Mouse (Mus musculus) midbrain, postnatal 0 days (tissue): ENCODE measurements around the gene Aox2. TPM values are rescaled to one million over a fixed set of nuclear protein-coding genes. Genes with fewer than 3 reads are reported as not detected.

ENCODE experiments used
- ATAC-seq: fragments of 200-750 bp; cut with Nextera tagmentation; 2 replicates; pipeline ENCODE4 v1.8.0; 2017; ENCODE audit warnings: moderate number of reproducible peaks, mild to moderate bottlenecking, moderate TSS enrichment, moderate library complexity; ENCODE audit not compliant: low FRiP score
- DNase-seq: peaks from one replicate; pipeline ENCODE4 v3.0.0-alpha.2; 2015; ENCODE audit warnings: low spot score
- H3K27ac ChIP-seq: fragments of 300-500 bp; sonication (generic); 2 replicates; pipeline ENCODE4 v1.5.1; 2014; ENCODE audit warnings: low read depth, mild to moderate bottlenecking, low read length, mixed read lengths
- H3K27me3 ChIP-seq: fragments of 300-500 bp; sonication (generic); 2 replicates; pipeline ENCODE4 v1.6.1; 2014; ENCODE audit warnings: low read length, control low read depth, mixed read lengths; ENCODE audit not compliant: insufficient read depth
- H3K36me3 ChIP-seq: fragments of 300-500 bp; sonication (generic); 2 replicates; pipeline ENCODE4 v1.6.1; 2014; ENCODE audit warnings: low read length, control low read depth, mixed read lengths; ENCODE audit not compliant: insufficient read depth
- H3K4me1 ChIP-seq: fragments of 300-500 bp; sonication (generic); 2 replicates; pipeline ENCODE4 v1.6.1; 2014; ENCODE audit warnings: mild to moderate bottlenecking, control low read depth, antibody characterized with exemption, low read length, mixed read lengths; ENCODE audit not compliant: insufficient read depth
- H3K4me2 ChIP-seq: fragments of 300-500 bp; sonication (generic); 2 replicates; pipeline ENCODE4 v1.6.1; 2014; ENCODE audit warnings: low read depth, mild to moderate bottlenecking, low read length, mixed read lengths; ENCODE audit not compliant: poor library complexity, severe bottlenecking
- H3K4me3 ChIP-seq: fragments of 300-500 bp; sonication (generic); 2 replicates; pipeline ENCODE4 v1.5.1; 2014; ENCODE audit warnings: low read depth, mild to moderate bottlenecking, low read length, moderate library complexity
- H3K9ac ChIP-seq: fragments of 300-500 bp; sonication (generic); replicated peaks from 2 replicates; pipeline ENCODE4 v1.6.1; 2014; ENCODE audit warnings: mild to moderate bottlenecking, low read length, moderate library complexity, mixed read lengths; ENCODE audit not compliant: poor library complexity, severe bottlenecking
- H3K9me3 ChIP-seq: fragments of 300-500 bp; sonication (generic); 2 replicates; pipeline ENCODE4 v1.6.1; 2016; ENCODE audit warnings: low read length, control low read depth
- CTCF ChIP-seq: IDR thresholded peaks from 2 replicates; pipeline ENCODE4 v1.5.1; 2016; ENCODE audit warnings: antibody characterized with exemption, mild to moderate bottlenecking
- WGBS: fragments of 180-500 bp; shearing (Covaris S2); extraction: QIAGEN DNeasy Blood & Tissue Kit; methylation state at CpG from one replicate; pipeline ENCODE4 v1.1.7; 2014; 5-methylcytosine and 5-hydroxymethylcytosine counted together
- polyA plus RNA-seq: library from polyadenylated mRNA; unstranded; fragments of >200 nt; fragmentation: Nextera tagmentation; extraction: Ambion mirVana; gene quantifications from 2 replicates; pipeline ENCODE4 v1.2.1, GENCODE M21; 2015
- total RNA-seq: library from RNA; depleted of rRNA; stranded (reverse); fragments of >200 nt; gene quantifications from 2 replicates; pipeline ENCODE4 v1.2.3, GENCODE M21; 2014

Aox2 gene
- total and polyA plus RNA-seq, 2 experiments from 2014 or later: 0.16 TPM; not detected in 1

- WGBS: 61% methylated on average over 13 of the region's 13 CpGs
- Histone ChIP-seq H3K4me1 (no peaks in the 10 kb centered on the region), H3K4me2 (no peak overlapping the region), H3K27me3 (no peaks in the 10 kb centered on the region), H3K4me3 (no peak overlapping the region), H3K27ac (no peak overlapping the region), H3K36me3 (no peaks in the 10 kb centered on the region), H3K9ac (no peak overlapping the region), H3K9me3 (no peaks in the 10 kb centered on the region)
- ATAC-seq: no peak
- peak; percentile 16 for DNase-seq
- TF ChIP-seq CTCF: no peak
These were observed 13.5 kb downstream of the Aox2 start for GRCm38 (mm10) chr1:58291394-58292300.

- DNase-seq (no peak), ATAC-seq (no peak)
- no peak overlapping the region for H3K9ac ChIP-seq
- no peak overlapping the region for H3K27ac ChIP-seq
- WGBS: 84% methylated on average over 5 of the region's 5 CpGs
- H3K4me1 ChIP-seq: no peaks in the 10 kb centered on the region
- H3K36me3 ChIP-seq: no peaks in the 10 kb centered on the region
- H3K9me3 ChIP-seq: no peaks in the 10 kb centered on the region
- H3K4me3 ChIP-seq: no peak overlapping the region
- H3K4me2 ChIP-seq: no peak overlapping the region
- H3K27me3 ChIP-seq: no peaks in the 10 kb centered on the region
- TF ChIP-seq CTCF: no peak
These were observed 16.6 kb downstream of the Aox2 start for GRCm38 (mm10) chr1:58294730-58295129.

DNA sequence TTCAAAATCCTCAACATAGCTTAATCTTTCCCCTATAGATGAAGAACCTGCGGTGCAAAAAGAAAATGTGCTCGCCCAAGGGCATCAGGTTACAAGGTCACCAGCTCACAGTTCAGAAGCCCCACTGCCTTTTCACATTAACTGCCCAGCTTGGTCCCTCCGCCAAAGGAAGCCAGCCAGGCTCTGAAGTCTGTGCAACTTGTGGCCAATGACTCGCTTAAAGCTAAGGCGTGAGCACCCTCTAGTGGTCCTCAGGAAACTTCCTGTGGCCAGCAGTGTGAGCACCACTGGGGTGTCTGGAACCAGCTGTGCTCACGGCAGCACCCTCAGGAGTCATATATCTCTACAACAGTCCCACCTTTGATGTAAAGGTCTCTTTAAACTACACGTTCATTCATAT, 18.2 kb downstream of the Aox2 start:
- peak; percentile 79 for ATAC-seq
- 4% methylated on average over 7 of the region's 7 CpGs for WGBS
- H3K27me3 ChIP-seq: no peaks in the 10 kb centered on the region
- H3K27ac ChIP-seq: no peak overlapping the region
- no peak overlapping the region for H3K4me3 ChIP-seq
- no peaks in the 10 kb centered on the region for H3K4me1 ChIP-seq
- DNase-seq: peak; percentile 86
- TF ChIP-seq CTCF: peak; percentile 89
- no peak overlapping the region for H3K9ac ChIP-seq
- H3K36me3 ChIP-seq: no peaks in the 10 kb centered on the region
- H3K4me2 ChIP-seq: no peak overlapping the region
- H3K9me3 ChIP-seq: no peaks in the 10 kb centered on the region

DNA sequence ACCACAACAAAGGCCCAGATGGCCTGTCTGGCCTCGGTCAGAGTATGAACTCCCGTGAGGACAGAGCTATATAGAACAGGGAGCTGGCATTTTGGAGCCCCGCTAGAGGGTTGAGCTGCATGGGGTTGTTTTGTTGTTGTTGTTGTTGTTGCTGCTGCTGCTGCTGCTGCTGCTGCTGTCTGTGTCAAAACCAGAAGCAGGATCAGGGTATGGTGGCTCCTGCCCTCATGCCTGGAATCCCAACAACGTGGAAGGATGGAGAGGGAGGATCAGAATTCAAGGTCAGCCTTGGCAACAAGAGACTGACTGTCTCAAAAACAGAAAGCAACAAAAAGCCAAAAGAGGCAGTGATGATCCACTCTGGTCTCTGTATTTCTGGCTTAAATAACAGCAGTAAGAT, 18.7 kb downstream of the Aox2 start:
- Histone ChIP-seq H3K36me3 (no peaks in the 10 kb centered on the region), H3K9me3 (no peaks in the 10 kb centered on the region), H3K9ac (no peak overlapping the region), H3K27me3 (no peaks in the 10 kb centered on the region), H3K27ac (no peak overlapping the region), H3K4me2 (no peak overlapping the region), H3K4me3 (no peak overlapping the region), H3K4me1 (no peaks in the 10 kb centered on the region)
- 48% methylated on average over 4 of the region's 4 CpGs for WGBS
- no peak for TF ChIP-seq CTCF
- ATAC-seq: no peak
- no peak for DNase-seq

DNA sequence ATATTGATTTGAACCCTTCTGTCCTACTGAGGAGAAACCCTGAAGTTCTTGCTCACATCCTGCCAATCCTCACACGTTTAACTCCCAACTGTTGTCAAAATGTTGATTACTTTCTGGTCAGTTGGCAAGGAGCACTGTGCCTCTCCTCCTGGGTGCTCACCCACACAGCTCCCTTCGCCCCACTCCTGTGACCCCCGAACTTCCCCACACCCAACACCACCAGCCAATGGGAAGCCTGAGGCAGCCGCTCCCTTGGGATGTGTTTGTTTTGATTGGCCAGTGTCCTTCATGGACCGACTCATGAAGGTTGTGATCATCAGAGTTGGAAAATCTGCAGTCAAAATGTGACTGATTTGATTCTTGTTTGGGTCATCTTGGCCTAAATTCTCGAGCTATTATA, 20.2 kb downstream of the Aox2 start:
- Histone ChIP-seq H3K9me3 (no peaks in the 10 kb centered on the region), H3K9ac (no peak overlapping the region), H3K4me3 (no peak overlapping the region), H3K4me2 (no peak overlapping the region), H3K36me3 (no peaks in the 10 kb centered on the region), H3K27ac (no peak overlapping the region), H3K27me3 (no peaks in the 10 kb centered on the region), H3K4me1 (no peaks in the 10 kb centered on the region)
- 73% methylated on average over 6 of the region's 6 CpGs for WGBS
- no peak for TF ChIP-seq CTCF
- ATAC-seq (no peak), DNase-seq (no peak)

GRCm38 (mm10) chr1:58301073-58301472, 22.9 kb downstream of the Aox2 start:
- no peak for DNase-seq
- no peak for TF ChIP-seq CTCF
- WGBS: 93% methylated on average over 7 of the region's 7 CpGs

More at GRCm38 (mm10) chr1:58301073-58301472, 22.9 kb downstream of the Aox2 start:
- H3K4me2 ChIP-seq: no peak overlapping the region
- no peak overlapping the region for H3K4me3 ChIP-seq
- no peak overlapping the region for H3K27ac ChIP-seq
- H3K4me1 ChIP-seq: no peaks in the 10 kb centered on the region
- no peak overlapping the region for H3K9ac ChIP-seq
- H3K27me3 ChIP-seq: no peaks in the 10 kb centered on the region
- no peaks in the 10 kb centered on the region for H3K9me3 ChIP-seq
- ATAC-seq: no peak
- no peaks in the 10 kb centered on the region for H3K36me3 ChIP-seq
